Mouse (Mus musculus) lung, embryonic 15.5 days (tissue): ENCODE measurements around the gene Dync1h1. TPM values are rescaled to one million over a fixed set of nuclear protein-coding genes. Genes with fewer than 3 reads are reported as not detected.

Experiments
- ATAC-seq: fragments of 200-750 bp; cut with Nextera tagmentation; 2 replicates; pipeline ENCODE4 v1.8.0; 2017; ENCODE audit warnings: moderate number of reproducible peaks, borderline replicate concordance; ENCODE audit not compliant: low FRiP score, low TSS enrichment; ENCODE audit errors: extremely low read depth
- H3K27ac ChIP-seq: fragments of 300-500 bp; sonication (generic); 2 replicates; pipeline ENCODE4 v1.5.1; 2015; ENCODE audit warnings: moderate library complexity, mild to moderate bottlenecking, inconsistent platforms
- H3K27me3 ChIP-seq: fragments of 300-500 bp; sonication (generic); 2 replicates; pipeline ENCODE4 v1.6.1; 2015; ENCODE audit warnings: inconsistent platforms
- H3K36me3 ChIP-seq: fragments of 300-500 bp; sonication (generic); 2 replicates; pipeline ENCODE4 v1.6.1; 2015; ENCODE audit warnings: inconsistent platforms
- H3K4me1 ChIP-seq: fragments of 300-500 bp; sonication (generic); 2 replicates; pipeline ENCODE4 v1.6.1; 2015; ENCODE audit warnings: inconsistent platforms
- H3K4me2 ChIP-seq: fragments of 300-500 bp; sonication (generic); 2 replicates; pipeline ENCODE4 v1.6.1; 2015; ENCODE audit warnings: inconsistent platforms, mild to moderate bottlenecking, moderate library complexity
- H3K4me3 ChIP-seq: fragments of 300-500 bp; sonication (generic); 2 replicates; pipeline ENCODE4 v1.5.1; 2015; ENCODE audit warnings: mild to moderate bottlenecking, inconsistent platforms
- H3K9ac ChIP-seq: fragments of 300-500 bp; sonication (generic); 2 replicates; pipeline ENCODE4 v1.6.1; 2015; ENCODE audit warnings: inconsistent platforms
- H3K9me3 ChIP-seq: fragments of 300-500 bp; sonication (generic); 2 replicates; pipeline ENCODE4 v1.6.1; 2016; ENCODE audit warnings: inconsistent platforms
- WGBS: fragments of 180-500 bp; shearing (Covaris S2); methylation state at CpG from one replicate; pipeline ENCODE4 v1.1.7; 2015; 5-methylcytosine and 5-hydroxymethylcytosine counted together
- polyA plus RNA-seq: library from polyadenylated mRNA; unstranded; fragments of >200 nt; fragmentation: Nextera tagmentation; extraction: Ambion mirVana; gene quantifications from 2 replicates; pipeline ENCODE4 v1.2.1, GENCODE M21; 2015

Dync1h1 gene
- polyA plus RNA-seq, 1 experiment from 2014 or later = 48.9 TPM

DNA sequence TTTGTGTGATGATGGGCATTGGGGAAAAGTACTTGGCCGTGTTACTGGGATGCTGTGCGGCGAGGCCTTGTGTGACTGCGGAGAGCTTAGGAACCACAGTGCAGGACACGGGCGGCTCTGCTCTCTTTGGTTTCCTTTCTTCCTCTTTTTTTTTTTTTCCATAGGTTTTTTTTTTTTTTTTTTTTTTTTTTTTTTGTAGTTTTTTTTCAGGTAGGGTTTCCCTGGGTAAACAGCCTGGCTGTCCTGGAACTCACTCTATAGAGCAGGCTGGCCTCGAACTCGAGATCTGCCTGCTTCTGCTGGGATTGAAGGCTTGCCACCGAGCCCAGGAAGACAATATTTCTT, 7.9 kb downstream of the Dync1h1 start:
- no peak for ATAC-seq
- Histone ChIP-seq H3K4me3 (no peak overlapping the region), H3K4me1 (peaks cover 9% of the 10 kb centered on the region; the same call in 1 of the 2 replicates), H3K27me3 (no peaks in the 10 kb centered on the region), H3K9me3 (no peaks in the 10 kb centered on the region), H3K9ac (no peak overlapping the region), H3K36me3 (peaks cover 31% of the 10 kb centered on the region), H3K4me2 (no peak overlapping the region), H3K27ac (0 out of 2 replicates have a peak overlapping the region, but pooled peaks have one; percentile 42)
- 80% methylated on average over 9 of the region's 9 CpGs for WGBS

DNA sequence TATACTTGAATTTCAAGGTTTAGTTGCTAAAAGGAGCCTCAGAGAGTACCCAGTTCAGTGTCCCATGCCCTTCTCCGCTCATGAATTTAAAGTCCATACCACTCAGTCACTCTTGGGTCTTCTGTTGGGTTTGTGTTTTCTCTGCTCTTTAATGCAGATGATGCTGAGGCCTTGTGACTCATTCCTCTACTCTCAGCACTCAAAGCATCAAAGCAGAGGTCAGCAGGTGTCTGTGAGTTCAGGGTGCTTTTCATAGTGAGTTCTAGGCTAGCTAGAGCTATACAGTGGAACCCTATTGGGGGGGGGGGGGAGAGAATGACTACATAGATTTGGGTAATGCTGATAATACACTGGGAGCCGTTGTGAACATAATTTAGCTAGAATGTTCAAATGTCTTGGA, 9.5 kb downstream of the Dync1h1 start:
- H3K36me3 ChIP-seq = peaks cover 46% of the 10 kb centered on the region
- H3K27ac ChIP-seq = no peak overlapping the region
- 88% methylated on average over 2 of the region's 2 CpGs for WGBS
- no peak overlapping the region for H3K4me3 ChIP-seq
- no peaks in the 10 kb centered on the region for H3K27me3 ChIP-seq
- H3K9ac ChIP-seq = no peak overlapping the region
- no peaks in the 10 kb centered on the region for H3K9me3 ChIP-seq
- peaks cover 9% of the 10 kb centered on the region; the same call in 1 of the 2 replicates for H3K4me1 ChIP-seq
- no peak for ATAC-seq
- no peak overlapping the region for H3K4me2 ChIP-seq

DNA sequence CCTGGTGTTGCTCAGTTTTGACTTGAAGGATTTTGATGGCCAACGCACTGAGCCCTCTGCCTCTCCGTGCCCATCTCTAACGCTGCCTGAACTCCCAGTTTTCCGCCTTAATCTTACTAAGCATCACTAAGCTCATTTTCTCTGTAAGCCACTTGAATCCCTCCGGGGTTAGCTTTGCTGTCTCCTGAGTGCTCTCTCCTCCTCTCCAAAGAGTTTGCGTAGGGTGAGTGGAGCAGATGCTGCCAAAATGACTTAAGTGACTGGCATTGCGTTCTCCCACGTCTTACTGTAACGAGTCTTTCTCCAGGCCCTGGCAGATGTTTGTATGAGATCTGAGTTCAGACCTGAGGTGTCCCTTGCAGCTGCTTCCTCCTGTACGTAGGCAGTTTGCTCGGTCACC, 28.8 kb downstream of the Dync1h1 start:
- H3K4me3 ChIP-seq = no peak overlapping the region
- 88% methylated on average over 11 of the region's 11 CpGs for WGBS
- ATAC-seq = no peak

DNA sequence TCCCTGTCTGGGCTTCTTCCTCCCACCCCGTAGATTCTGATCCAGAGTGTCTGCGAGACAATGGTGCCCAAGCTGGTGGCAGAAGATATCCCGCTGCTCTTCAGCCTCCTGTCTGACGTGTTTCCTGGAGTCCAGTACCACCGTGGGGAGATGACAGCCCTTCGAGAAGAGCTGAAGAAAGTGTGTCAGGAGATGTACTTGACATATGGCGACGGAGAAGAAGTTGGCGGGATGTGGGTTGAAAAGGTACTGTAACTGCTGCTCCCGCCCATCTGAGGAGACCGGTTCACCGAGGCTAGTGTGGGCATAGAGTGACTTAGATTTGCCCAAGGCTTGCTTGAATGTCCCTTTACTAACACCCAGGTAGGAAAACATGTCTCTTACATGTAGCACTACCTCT, 35.0 kb downstream of the Dync1h1 start:
- no peak for ATAC-seq
- Histone ChIP-seq H3K9me3 (no peaks in the 10 kb centered on the region), H3K4me2 (no peak overlapping the region), H3K27ac (no peak overlapping the region), H3K4me3 (no peak overlapping the region), H3K4me1 (no peaks in the 10 kb centered on the region), H3K27me3 (no peaks in the 10 kb centered on the region), H3K9ac (no peak overlapping the region), H3K36me3 (peaks cover 99% of the 10 kb centered on the region)
- WGBS = 89% methylated on average over 12 of the region's 12 CpGs

More for the DNA sequence above, 28.8 kb downstream of the Dync1h1 start:
- H3K4me1 ChIP-seq = no peaks in the 10 kb centered on the region
- no peak overlapping the region for H3K9ac ChIP-seq
- H3K9me3 ChIP-seq = no peaks in the 10 kb centered on the region
- no peaks in the 10 kb centered on the region for H3K27me3 ChIP-seq
- no peak overlapping the region for H3K4me2 ChIP-seq
- H3K36me3 ChIP-seq = peaks cover 100% of the 10 kb centered on the region
- H3K27ac ChIP-seq = no peak overlapping the region

DNA sequence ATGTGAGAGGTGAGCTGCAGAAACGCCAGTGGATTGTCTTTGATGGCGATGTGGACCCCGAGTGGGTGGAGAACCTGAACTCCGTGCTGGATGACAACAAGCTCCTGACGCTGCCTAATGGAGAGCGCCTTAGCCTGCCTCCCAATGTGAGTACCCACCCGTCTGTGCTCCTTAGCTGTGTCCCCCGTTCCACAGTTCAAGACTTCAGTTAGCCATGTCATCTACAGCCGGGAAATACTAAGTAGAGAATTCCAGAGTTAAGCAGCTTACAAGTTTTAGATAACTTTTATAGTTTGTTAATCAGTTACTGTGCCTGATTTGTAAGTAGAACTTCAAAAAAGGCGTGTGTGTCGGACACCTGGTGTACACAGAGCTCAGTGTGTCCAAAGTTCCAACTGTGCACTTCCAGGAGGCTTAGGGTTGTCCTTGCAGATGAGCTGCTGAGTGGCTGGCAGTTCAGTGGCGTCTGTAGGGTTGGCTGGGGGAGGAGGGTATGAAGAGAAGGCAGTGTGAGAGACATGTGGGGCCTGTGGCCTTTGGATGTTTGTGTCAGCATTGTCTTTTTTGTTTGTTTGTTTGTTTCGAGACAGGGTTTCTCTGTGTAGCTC, 36.4 kb downstream of the Dync1h1 start:
- 87% methylated on average over 13 of the region's 13 CpGs for WGBS
- H3K27ac ChIP-seq = no peak overlapping the region
- H3K27me3 ChIP-seq = no peaks in the 10 kb centered on the region
- H3K4me3 ChIP-seq = no peak overlapping the region
- ATAC-seq = no peak
- H3K4me2 ChIP-seq = no peak overlapping the region
- H3K9me3 ChIP-seq = no peaks in the 10 kb centered on the region
- no peaks in the 10 kb centered on the region for H3K4me1 ChIP-seq
- H3K9ac ChIP-seq = no peak overlapping the region
- peaks cover 99% of the 10 kb centered on the region for H3K36me3 ChIP-seq

DNA sequence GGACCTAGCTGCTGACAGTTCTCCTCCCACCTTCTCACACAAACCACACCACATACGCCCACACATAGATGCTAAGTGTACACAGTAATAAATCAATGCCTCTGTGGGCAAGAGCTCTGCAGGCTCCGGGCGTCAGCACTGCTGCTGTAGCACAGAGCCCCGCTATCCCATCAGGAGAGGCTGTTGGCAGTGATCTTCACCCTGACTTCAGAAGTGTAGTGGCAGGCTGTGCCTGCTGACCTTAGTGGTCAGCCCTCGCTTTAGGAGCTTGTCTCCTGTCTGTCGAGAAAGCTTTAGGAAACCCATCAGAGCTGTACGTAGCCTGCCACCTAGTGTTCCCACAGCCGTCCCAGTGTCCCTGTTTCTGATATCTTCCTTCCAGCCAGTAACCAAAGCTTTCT, 49.0 kb downstream of the Dync1h1 start:
- H3K4me1 ChIP-seq = no peaks in the 10 kb centered on the region
- no peak overlapping the region for H3K4me2 ChIP-seq
- no peak overlapping the region for H3K27ac ChIP-seq
- H3K9me3 ChIP-seq = no peaks in the 10 kb centered on the region
- H3K9ac ChIP-seq = no peak overlapping the region
- WGBS = 75% methylated on average over 8 of the region's 8 CpGs
- H3K36me3 ChIP-seq = peaks cover 96% of the 10 kb centered on the region
- H3K27me3 ChIP-seq = no peaks in the 10 kb centered on the region
- H3K4me3 ChIP-seq = no peak overlapping the region
- ATAC-seq = no peak

DNA sequence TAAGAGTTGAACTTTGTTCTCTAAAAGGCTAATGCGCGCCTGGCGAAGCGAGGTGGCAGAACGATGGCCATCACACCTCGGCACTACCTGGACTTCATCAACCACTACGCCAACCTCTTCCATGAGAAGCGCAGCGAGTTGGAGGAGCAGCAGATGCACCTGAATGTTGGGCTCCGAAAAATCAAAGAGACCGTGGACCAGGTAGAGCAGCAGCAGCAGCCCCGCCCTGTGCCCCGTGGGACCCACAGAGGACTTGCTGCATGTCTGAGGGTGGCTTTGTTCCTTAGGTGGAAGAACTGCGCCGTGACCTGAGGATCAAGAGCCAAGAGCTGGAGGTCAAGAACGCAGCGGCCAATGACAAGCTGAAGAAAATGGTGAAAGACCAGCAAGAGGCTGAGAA, 50.2 kb downstream of the Dync1h1 start:
- H3K4me3 ChIP-seq = no peak overlapping the region
- H3K9ac ChIP-seq = no peak overlapping the region
- H3K27ac ChIP-seq = no peak overlapping the region
- ATAC-seq = no peak
- no peaks in the 10 kb centered on the region for H3K27me3 ChIP-seq
- H3K36me3 ChIP-seq = peaks cover 97% of the 10 kb centered on the region
- no peak overlapping the region for H3K4me2 ChIP-seq
- no peaks in the 10 kb centered on the region for H3K9me3 ChIP-seq
- H3K4me1 ChIP-seq = no peaks in the 10 kb centered on the region
- 96% methylated on average over 17 of the region's 17 CpGs for WGBS

DNA sequence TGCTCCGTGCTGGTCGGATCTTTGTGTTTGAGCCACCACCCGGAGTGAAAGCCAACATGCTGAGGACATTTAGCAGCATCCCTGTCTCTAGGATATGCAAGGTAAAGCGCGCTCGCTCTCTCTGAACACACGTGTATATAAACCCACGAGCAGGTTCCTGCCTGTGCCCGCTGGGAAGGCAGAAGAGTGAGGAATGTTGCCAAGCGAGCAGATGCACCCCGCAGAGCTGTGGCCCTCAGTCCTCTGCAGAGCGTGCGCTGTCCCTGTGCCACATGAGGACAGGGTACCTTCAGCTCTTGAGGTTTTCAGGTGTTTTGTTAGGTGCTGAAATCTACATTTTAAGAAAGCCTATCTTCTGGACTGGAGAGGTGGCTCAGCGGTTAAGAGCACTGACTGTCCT, 60.5 kb downstream of the Dync1h1 start:
- Histone ChIP-seq H3K4me1 (no peaks in the 10 kb centered on the region), H3K4me2 (no peak overlapping the region), H3K9ac (no peak overlapping the region), H3K4me3 (no peak overlapping the region), H3K27me3 (no peaks in the 10 kb centered on the region), H3K27ac (no peak overlapping the region), H3K9me3 (no peaks in the 10 kb centered on the region), H3K36me3 (peaks cover 99% of the 10 kb centered on the region)
- no peak for ATAC-seq
- 95% methylated on average over 14 of the region's 14 CpGs for WGBS

DNA sequence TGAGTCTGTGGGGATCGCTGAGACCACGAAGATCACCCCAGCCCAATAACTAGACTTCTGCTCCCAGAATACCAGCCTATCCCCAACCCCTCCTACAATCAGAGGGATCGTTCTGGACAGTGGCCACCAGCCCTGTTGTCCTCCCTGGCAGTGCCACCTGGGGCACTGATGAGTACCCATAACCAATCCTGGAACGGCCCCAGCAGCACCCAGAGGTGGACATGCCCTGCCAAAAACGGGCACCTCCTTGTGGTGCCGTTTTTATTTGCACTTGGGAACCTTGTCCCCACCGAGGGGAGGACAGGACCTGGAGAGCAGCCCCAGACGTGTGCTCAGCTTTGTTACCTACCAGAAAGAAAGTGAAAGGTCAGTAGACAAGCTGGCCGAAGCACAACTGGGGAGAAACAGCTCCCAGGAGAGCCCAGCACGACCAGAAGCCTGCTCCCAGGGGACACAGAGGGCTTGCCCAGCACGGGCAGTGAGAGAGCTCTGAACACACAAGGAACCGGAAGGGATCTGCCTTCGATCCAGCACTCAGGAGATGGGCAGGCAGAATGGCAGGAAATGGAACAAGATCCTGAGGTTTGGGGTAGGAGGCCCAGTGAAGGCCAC, 66.3 kb downstream of the Dync1h1 start:
- Histone ChIP-seq H3K4me2 (no peak overlapping the region), H3K9me3 (no peaks in the 10 kb centered on the region), H3K4me3 (no peak overlapping the region), H3K27ac (no peak overlapping the region), H3K36me3 (peaks cover 60% of the 10 kb centered on the region), H3K9ac (no peak overlapping the region), H3K4me1 (no peaks in the 10 kb centered on the region), H3K27me3 (no peaks in the 10 kb centered on the region)
- no peak for ATAC-seq
- WGBS = 81% methylated on average over 13 of the region's 13 CpGs

DNA sequence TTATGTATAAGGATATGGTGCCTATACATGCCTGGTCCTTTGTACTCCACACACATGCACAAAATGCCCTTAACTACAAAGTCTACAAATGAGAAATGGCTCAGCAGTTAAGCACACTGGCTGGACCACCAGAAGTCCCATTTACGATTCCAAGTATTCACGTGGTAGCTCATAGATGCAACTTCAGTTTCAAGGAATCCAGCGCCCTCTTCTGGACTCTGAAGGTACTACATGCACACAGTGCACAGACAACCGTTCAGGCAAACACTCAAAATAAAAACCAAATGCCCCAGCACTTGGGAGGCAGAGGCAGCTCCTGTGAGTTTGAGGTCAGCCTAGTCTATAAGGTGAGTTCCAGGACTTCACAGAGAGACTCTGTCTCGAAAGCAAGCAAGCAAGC, 73.0 kb downstream of the Dync1h1 start:
- 49% methylated on average over 5 of the region's 5 CpGs for WGBS
- Histone ChIP-seq H3K4me2 (no peak overlapping the region), H3K4me1 (no peaks in the 10 kb centered on the region), H3K9me3 (no peaks in the 10 kb centered on the region), H3K27me3 (no peaks in the 10 kb centered on the region), H3K27ac (no peak overlapping the region), H3K36me3 (no peaks in the 10 kb centered on the region), H3K9ac (no peak overlapping the region), H3K4me3 (no peak overlapping the region)
- ATAC-seq = no peak

DNA sequence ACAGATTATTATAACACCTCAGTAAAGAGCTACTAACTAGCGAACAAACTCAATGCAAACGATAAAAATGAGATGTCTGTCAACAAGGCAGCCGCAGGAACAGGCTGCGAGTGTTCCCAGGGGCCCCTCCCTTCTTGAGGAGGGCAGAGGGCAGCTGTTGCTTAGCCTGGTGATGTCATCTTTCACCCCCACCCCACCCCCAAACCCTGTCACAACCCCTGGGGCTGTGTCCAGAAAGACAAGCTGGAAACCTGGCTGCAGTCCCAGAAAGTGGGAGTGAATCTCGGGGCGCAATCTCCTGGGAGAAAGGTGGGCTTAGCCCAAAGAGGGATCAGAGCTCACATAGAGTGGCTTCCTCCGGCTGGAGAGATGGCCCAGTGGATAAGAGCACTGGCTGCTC, 79.9 kb downstream of the Dync1h1 start:
- H3K27ac ChIP-seq = no peak overlapping the region
- no peak overlapping the region for H3K4me3 ChIP-seq
- peak; percentile 39 for ATAC-seq
- H3K27me3 ChIP-seq = no peaks in the 10 kb centered on the region
- no peak overlapping the region for H3K9ac ChIP-seq
- WGBS = 19% methylated on average over 7 of the region's 7 CpGs
- no peaks in the 10 kb centered on the region for H3K36me3 ChIP-seq
- no peaks in the 10 kb centered on the region for H3K9me3 ChIP-seq
- peaks cover 4% of the 10 kb centered on the region; the same call in 1 of the 2 replicates for H3K4me1 ChIP-seq
- H3K4me2 ChIP-seq = no peak overlapping the region

DNA sequence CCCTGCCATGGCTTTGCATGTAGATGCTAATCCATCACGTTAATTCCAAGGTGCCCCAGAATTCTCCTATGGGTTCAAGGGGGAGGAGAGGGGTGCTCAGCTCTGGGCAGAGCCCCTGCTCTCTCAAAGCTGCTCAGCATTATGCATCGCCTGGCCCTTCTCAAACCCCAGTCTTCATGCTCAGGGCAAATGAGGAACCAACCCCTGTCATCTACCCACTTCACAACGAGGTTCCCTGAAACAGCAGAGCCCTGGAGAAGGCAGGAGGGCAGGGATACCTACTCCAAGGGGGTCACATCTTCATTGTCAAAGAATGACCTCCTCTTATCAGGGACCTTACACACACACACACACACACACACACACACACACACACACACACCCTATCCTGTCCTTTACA, 80.6 kb downstream of the Dync1h1 start:
- no peaks in the 10 kb centered on the region for H3K9me3 ChIP-seq
- no peak overlapping the region for H3K4me2 ChIP-seq
- WGBS = 50% methylated on average over 3 of the region's 3 CpGs
- no peak overlapping the region for H3K9ac ChIP-seq
- peaks cover 4% of the 10 kb centered on the region; the same call in 1 of the 2 replicates for H3K4me1 ChIP-seq
- no peak overlapping the region for H3K4me3 ChIP-seq
- ATAC-seq = no peak
- no peaks in the 10 kb centered on the region for H3K27me3 ChIP-seq
- H3K36me3 ChIP-seq = 0 out of 2 replicates have a peak, but pooled peaks cover 5% of the 10 kb centered on the region
- no peak overlapping the region for H3K27ac ChIP-seq
